Mouse (Mus musculus): ENCODE measurements at regions not wholly inside any gene's neighbourhood (a gene's known extent, or its start where the extent isn't known, plus 50 kb on each side); places are given as distances from the start of the nearest gene placed in this dataset.

DNA sequence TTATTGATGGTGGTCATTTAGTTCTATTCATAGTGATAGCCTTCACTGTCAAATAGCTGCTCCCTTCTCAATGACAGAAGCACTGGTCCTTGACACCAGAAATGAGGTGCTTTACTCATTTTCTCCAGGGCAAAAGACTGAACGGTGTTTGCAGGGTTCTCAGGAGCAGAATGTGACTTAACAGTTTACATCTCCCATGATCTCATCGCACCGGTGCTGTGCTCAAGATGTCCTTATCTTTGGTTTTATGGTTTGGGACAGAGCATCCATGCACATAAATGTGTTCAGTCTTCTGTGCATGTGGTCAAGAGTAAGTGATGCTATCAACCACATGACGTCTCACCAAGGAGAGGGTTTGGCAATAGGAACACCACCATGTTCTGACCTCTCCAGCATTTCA lies 78.1 kb upstream of the Pdc start:
- Histone ChIP-seq H3K36me3 (replicated peaks) (no peaks in the 10 kb centered on the region), H3K4me2 (no peak overlapping the region), H3K9ac (no peak overlapping the region), H3K4me3 (replicated peaks) (no peak overlapping the region), H3K4me1 (no peaks in the 10 kb centered on the region), H3K9me3 (no peaks in the 10 kb centered on the region), H3K27ac (no peak overlapping the region), H3K27me3 (no peaks in the 10 kb centered on the region)
- WGBS, result 89% methylated on average over 4 of the region's 4 CpGs
- no peak for ATAC-seq (ENCODE audit: low FRiP score)

DNA sequence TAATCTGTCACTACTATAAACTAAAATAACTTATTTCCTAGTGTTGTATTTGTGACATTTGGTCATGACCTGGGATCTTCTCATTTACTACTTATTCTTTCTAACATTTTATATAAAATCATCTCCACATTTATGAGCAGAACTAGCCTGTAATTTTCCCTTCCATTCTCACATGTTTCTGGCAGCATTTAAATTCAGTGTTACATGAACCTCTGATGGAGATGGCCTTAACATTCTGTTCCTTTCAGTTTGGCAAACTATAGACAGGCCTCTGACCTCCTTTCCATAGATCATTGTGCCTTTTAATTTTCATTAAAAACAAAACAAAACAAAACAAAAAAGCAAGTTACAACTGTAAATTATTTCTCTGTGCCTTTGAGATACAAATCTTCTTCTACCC lies 77.1 kb upstream of the Pdc start:
- no peak overlapping the region for H3K9ac ChIP-seq
- no peak overlapping the region for H3K4me2 ChIP-seq
- H3K9me3 ChIP-seq, result no peaks in the 10 kb centered on the region
- H3K4me3 ChIP-seq (replicated peaks), result no peak overlapping the region
- no peaks in the 10 kb centered on the region for H3K36me3 ChIP-seq (replicated peaks)
- no peaks in the 10 kb centered on the region for H3K4me1 ChIP-seq
- H3K27me3 ChIP-seq, result no peaks in the 10 kb centered on the region
- ATAC-seq (ENCODE audit: low FRiP score), result no peak
- H3K27ac ChIP-seq, result no peak overlapping the region

DNA sequence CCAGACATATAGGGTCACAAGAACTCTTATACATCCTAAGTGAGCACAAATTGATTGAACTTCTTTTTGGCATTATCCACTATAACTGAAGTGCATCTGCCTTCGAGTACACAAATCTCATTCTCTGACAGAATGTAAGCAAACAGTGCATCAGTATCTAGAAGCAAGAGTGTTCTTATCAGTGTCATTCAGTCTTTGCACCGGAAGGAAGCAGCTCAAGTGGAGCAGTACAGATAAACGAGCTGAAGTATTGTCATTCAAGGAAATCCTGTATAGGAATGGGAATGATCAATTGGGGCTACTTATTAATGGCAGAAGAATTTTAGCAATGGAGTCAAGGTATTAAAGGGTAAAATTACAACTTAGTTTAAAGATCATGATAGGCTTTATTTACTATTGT lies 74.3 kb upstream of the Pdc start:
- no peak overlapping the region for H3K4me2 ChIP-seq
- no peak for ATAC-seq (ENCODE audit: low FRiP score)
- H3K27ac ChIP-seq, result no peak overlapping the region
- no peaks in the 10 kb centered on the region for H3K27me3 ChIP-seq
- H3K9ac ChIP-seq, result no peak overlapping the region
- no peak overlapping the region for H3K4me3 ChIP-seq (replicated peaks)
- no peaks in the 10 kb centered on the region for H3K9me3 ChIP-seq
- H3K36me3 ChIP-seq (replicated peaks), result no peaks in the 10 kb centered on the region
- 75% methylated on average over 3 of the region's 3 CpGs for WGBS
- no peaks in the 10 kb centered on the region for H3K4me1 ChIP-seq

DNA sequence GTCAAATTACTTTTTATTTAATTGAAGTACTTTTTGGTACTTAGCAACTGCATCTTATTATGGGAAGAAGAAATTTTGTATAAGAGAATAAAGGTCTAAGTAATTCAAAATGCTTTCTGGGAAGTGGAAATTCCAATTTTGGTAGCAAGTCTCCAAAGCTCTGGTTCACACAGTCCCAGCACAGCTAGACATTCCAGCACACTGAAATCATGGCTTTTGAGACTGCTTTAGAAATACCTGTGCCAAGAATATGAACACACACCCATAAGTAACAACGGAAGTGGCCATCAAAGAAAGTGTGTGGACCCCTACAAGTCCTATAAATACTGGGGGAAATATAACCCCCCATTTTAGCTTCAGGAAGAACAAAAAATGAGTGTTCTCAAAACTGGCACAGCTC lies 67.8 kb upstream of the Pdc start:
- WGBS, result 86% methylated on average over 1 of the region's 1 CpGs
- no peaks in the 10 kb centered on the region for H3K9me3 ChIP-seq

DNA sequence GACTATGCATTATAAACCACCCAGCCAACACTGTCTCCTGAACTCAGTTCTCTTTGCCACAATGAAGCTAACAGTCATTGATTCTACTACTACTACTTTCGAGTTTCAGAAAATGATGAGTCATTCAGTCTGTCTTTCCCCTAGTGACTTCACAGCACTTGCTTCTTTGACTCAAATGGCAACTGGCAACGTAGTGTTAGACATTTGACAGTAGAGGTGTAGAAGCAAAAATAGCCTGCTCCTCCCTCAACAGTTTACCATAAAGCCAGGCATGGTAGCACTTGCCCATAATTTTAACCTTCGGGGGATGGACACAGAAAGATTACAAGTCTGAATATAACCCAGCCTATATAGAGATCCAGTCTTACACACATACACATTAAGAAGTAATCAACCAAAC lies 67.3 kb upstream of the Pdc start:
- Histone ChIP-seq H3K4me3 (replicated peaks) (no peak overlapping the region), H3K4me1 (no peaks in the 10 kb centered on the region), H3K9ac (no peak overlapping the region), H3K27me3 (no peaks in the 10 kb centered on the region), H3K36me3 (replicated peaks) (no peaks in the 10 kb centered on the region), H3K27ac (no peak overlapping the region), H3K4me2 (no peak overlapping the region), H3K9me3 (no peaks in the 10 kb centered on the region)
- ATAC-seq (ENCODE audit: low FRiP score), result no peak
- WGBS, result 93% methylated on average over 3 of the region's 3 CpGs

More for the DNA sequence above, 67.8 kb upstream of the Pdc start:
- no peak overlapping the region for H3K4me3 ChIP-seq (replicated peaks)
- no peak overlapping the region for H3K4me2 ChIP-seq
- no peaks in the 10 kb centered on the region for H3K4me1 ChIP-seq
- no peak overlapping the region for H3K9ac ChIP-seq
- no peaks in the 10 kb centered on the region for H3K36me3 ChIP-seq (replicated peaks)
- no peak for ATAC-seq (ENCODE audit: low FRiP score)
- H3K27me3 ChIP-seq, result no peaks in the 10 kb centered on the region
- H3K27ac ChIP-seq, result no peak overlapping the region

DNA sequence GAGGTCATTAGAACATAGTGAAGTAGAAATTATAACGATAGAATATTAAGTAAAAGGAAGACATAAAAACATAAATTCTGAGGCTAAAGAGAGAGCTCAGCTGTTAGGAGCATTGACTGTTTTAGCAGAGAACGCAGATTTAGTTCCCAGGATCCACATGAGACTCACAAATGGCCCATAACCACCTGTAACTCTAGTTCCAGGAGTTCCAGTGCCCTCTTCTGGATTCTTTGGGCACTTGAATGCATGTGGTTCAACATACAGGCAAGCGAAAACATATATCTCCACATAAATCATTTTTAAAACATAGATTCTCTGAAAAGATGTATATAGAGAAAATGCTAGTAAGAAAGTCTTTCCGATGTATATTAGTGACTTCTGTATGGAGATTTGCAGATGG lies 61.6 kb upstream of the Pdc start:
- Histone ChIP-seq H3K27me3 (no peaks in the 10 kb centered on the region), H3K36me3 (replicated peaks) (no peaks in the 10 kb centered on the region), H3K9me3 (no peaks in the 10 kb centered on the region), H3K4me1 (no peaks in the 10 kb centered on the region), H3K4me2 (no peak overlapping the region), H3K27ac (no peak overlapping the region), H3K4me3 (replicated peaks) (no peak overlapping the region), H3K9ac (no peak overlapping the region)
- WGBS, result 70% methylated on average over 4 of the region's 4 CpGs
- ATAC-seq (ENCODE audit: low FRiP score), result no peak

DNA sequence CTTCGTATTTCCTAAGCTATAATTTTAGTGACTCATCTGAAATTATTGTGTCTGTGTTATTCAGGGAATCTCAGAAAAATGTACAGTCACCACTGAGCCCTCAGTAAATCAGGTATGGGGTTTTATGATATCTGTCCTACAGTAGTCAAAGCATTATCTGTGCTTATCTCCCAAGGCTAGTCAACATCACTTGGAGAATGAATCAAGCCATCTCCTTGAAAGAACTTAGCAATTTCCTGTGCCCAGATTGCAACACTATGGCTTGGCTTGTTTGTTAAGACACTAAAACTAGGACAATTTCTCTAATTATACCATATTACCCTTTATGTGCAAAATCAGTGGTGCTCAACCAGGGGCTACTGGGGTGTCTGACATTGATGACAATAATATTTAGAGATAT lies 58.9 kb upstream of the Pdc start:
- ATAC-seq (ENCODE audit: low FRiP score), result no peak

DNA sequence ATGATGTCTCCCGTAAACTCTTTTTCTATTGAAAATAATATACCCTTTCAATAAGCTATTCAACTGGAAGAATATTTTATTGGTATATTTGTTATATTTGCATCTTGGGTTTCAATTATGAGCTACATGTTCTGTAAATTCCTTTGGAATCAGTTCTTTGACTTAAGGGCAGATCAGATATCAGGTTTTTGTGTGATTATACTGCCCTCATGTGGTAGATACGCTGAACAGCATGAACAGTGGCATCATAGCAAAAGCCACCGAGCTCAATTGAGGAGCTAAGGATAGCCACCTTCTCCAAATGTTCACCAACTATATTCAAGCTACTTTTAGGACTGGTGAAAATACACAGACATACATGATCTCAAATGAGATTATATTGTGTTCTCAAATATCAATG lies 52.7 kb upstream of the Pdc start:
- H3K27ac ChIP-seq, result no peak overlapping the region
- H3K4me2 ChIP-seq, result no peak overlapping the region
- no peaks in the 10 kb centered on the region for H3K36me3 ChIP-seq (replicated peaks)
- peak; percentile 81; the same call in 1 of the 2 replicates for ATAC-seq (ENCODE audit: low FRiP score)
- no peaks in the 10 kb centered on the region for H3K27me3 ChIP-seq
- 42% methylated on average over 3 of the region's 3 CpGs for WGBS
- no peak overlapping the region for H3K9ac ChIP-seq
- no peaks in the 10 kb centered on the region for H3K9me3 ChIP-seq
- no peak overlapping the region for H3K4me3 ChIP-seq (replicated peaks)
- no peaks in the 10 kb centered on the region for H3K4me1 ChIP-seq

More for the DNA sequence above, 58.9 kb upstream of the Pdc start:
- Histone ChIP-seq H3K27me3 (no peaks in the 10 kb centered on the region), H3K4me2 (no peak overlapping the region), H3K27ac (no peak overlapping the region), H3K4me1 (no peaks in the 10 kb centered on the region), H3K9ac (no peak overlapping the region), H3K4me3 (replicated peaks) (no peak overlapping the region), H3K36me3 (replicated peaks) (no peaks in the 10 kb centered on the region), H3K9me3 (no peaks in the 10 kb centered on the region)
- WGBS, result 84% methylated on average over 1 of the region's 1 CpGs

DNA sequence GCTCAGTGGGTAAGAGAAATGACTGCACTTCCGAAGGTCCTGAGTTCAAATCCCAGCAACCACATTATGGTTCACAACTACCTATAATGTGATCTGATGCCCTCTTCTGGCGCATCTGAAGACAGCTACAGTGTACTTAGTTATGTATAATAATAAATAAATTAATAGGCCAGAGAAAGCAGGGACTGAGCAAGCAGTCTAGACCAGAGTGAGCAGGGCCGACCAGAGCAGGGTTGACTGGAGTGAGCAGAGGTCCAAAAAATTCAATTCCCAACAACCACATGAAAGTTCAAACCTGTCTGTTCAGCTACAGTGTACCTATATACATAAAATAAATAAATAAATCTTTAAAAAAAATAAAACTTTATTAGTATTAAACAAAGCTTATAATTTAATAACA lies 52.2 kb upstream of the Pdc start:
- Histone ChIP-seq H3K4me3 (replicated peaks) (no peak overlapping the region), H3K9ac (no peak overlapping the region), H3K36me3 (replicated peaks) (no peaks in the 10 kb centered on the region), H3K9me3 (no peaks in the 10 kb centered on the region), H3K4me2 (no peak overlapping the region), H3K27me3 (no peaks in the 10 kb centered on the region), H3K4me1 (no peaks in the 10 kb centered on the region), H3K27ac (no peak overlapping the region)
- ATAC-seq (ENCODE audit: low FRiP score), result peak; percentile 49; the same call in 1 of the 2 replicates
- 81% methylated on average over 3 of the region's 3 CpGs for WGBS

All from forebrain, embryonic 12.5 days (tissue).